Mouse (Mus musculus) cerebellum, adult 2 months (tissue): ENCODE results near the gene 4931406C07Rik.

Experiments
- CTCF ChIP-seq: fragments of 200-500 bp; IDR thresholded peaks from 2 replicates; pipeline ENCODE4 v1.5.1; 2011; ENCODE audit warnings: low read depth, mild to moderate bottlenecking, control low read depth, low read length, moderate library complexity, borderline replicate concordance; ENCODE audit not compliant: insufficient read depth
- POLR2A ChIP-seq: fragments of 200-500 bp; IDR thresholded peaks from 2 replicates; pipeline ENCODE4 v1.6.1; 2011; ENCODE audit warnings: low read length, control low read depth, borderline replicate concordance; ENCODE audit not compliant: insufficient read depth

- no peak for TF ChIP-seq CTCF
- TF ChIP-seq POLR2A = no peak
Measured at GRCm38 (mm10) chr9:15242130-15242529, 64.1 kb downstream of the 4931406C07Rik start.
